ENCODE assay signal across 8 mouse cellular contexts in the genomic region with DNA sequence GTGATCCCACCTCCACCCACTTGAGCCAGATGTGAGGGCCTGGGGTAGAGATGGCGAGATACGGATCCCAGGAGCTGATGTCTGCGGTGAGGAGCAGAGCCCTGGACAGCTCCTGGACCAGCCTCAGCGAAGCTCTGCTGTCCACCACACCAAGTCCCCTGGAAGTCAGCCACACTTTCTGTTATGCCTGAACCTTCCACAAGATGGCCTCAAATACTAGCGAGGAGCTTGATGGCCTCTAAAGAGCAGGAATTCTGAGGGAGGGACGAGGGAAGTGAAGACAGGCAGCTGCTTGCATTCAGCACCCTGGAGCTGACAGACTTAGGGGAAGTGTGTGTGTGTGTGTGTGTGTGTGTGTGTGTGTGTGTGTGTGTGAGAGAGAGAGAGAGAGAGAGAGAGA. TPM values are rescaled to one million over a fixed set of nuclear protein-coding genes. Genes with fewer than 3 reads are reported as not detected.
DNase-seq lines count a peak whose midpoint lies in the region; ATAC-seq and TF ChIP-seq lines count a peak whose summit lies in the region.

No protein-coding gene starts in this region.

- no peak overlapping the region for H3K27ac ChIP-seq in embryonic facial prominence, embryonic 14.5 days (replicated peaks; ENCODE audit: low read depth, low read length)
- no peak overlapping the region for H3K27ac ChIP-seq in heart, adult 2 months
- no peak overlapping the region for H3K27ac ChIP-seq in limb, embryonic 11.5 days (replicated peaks; ENCODE audit: low read depth, low read length)
- no peak overlapping the region for H3K27ac ChIP-seq in midbrain, embryonic 14.5 days (replicated peaks; ENCODE audit: low read depth, low read length)
- H3K27ac ChIP-seq in stomach, embryonic 15.5 days, result no peak overlapping the region

- peak; percentile 85 for ATAC-seq in embryonic facial prominence, embryonic 14.5 days (ENCODE audit: low read depth)
- peak; percentile 77; the same call in 1 of the 2 replicates for ATAC-seq in limb, embryonic 11.5 days (ENCODE audit: insufficient number of reproducible peaks, low FRiP score, low TSS enrichment, low read depth)
- peak; percentile 62 for ATAC-seq in midbrain, embryonic 14.5 days (ENCODE audit: low FRiP score, low TSS enrichment)
- ATAC-seq in stomach, embryonic 15.5 days (ENCODE audit: insufficient read depth, low FRiP score, low read depth), result peak; percentile 73; the same call in 1 of the 2 replicates

- peak; percentile 48 for DNase-seq in 416B (ENCODE audit: low read depth)
- DNase-seq in adrenal gland, postnatal 4 days (ENCODE audit: low spot score in 2 of 2), result peak; percentile 19 to 46
- DNase-seq in embryonic facial prominence, embryonic 14.5 days (ENCODE audit: low spot score), result peak; percentile 95
- DNase-seq in heart, adult 2 months, result peak; percentile 52 to 55
- DNase-seq in kidney, adult 18-20 months, result peak; percentile 65
- DNase-seq in limb, embryonic 11.5 days (ENCODE audit: low spot score), result peak; percentile 80
- DNase-seq in midbrain, embryonic 14.5 days, result peak; percentile 93

- WGBS in embryonic facial prominence, embryonic 14.5 days, result 0% methylated on average over 6 of the region's 6 CpGs
- WGBS in heart, adult 2 months, result 2% methylated on average over 6 of the region's 6 CpGs
- WGBS in limb, embryonic 11.5 days, result 0% methylated on average over 6 of the region's 6 CpGs
- WGBS in midbrain, embryonic 14.5 days, result 0% methylated on average over 6 of the region's 6 CpGs
- 3% methylated on average over 6 of the region's 6 CpGs for WGBS in stomach, embryonic 15.5 days

- no peaks in the 10 kb centered on the region for H3K36me3 ChIP-seq in embryonic facial prominence, embryonic 14.5 days (ENCODE audit: control insufficient read depth, insufficient read depth, low read length)
- no peaks in the 10 kb centered on the region for H3K36me3 ChIP-seq in heart, adult 2 months (ENCODE audit: control insufficient read depth, insufficient read depth, low read length)
- no peaks in the 10 kb centered on the region for H3K36me3 ChIP-seq in limb, embryonic 11.5 days (ENCODE audit: control insufficient read depth, insufficient read depth, low read length)
- H3K36me3 ChIP-seq in midbrain, embryonic 14.5 days (ENCODE audit: control insufficient read depth, insufficient read depth, low read length), result no peaks in the 10 kb centered on the region
- no peaks in the 10 kb centered on the region for H3K36me3 ChIP-seq in stomach, embryonic 15.5 days

- H3K79me2 ChIP-seq in heart, adult 2 months (replicated peaks; ENCODE audit: control insufficient read depth, insufficient read depth, low read length), result no peaks in the 10 kb centered on the region

- H3K27me3 ChIP-seq in embryonic facial prominence, embryonic 14.5 days (replicated peaks; ENCODE audit: control insufficient read depth, insufficient read depth, low read length), result peaks cover 39% of the 10 kb centered on the region
- H3K27me3 ChIP-seq in heart, adult 2 months (ENCODE audit: control insufficient read depth, insufficient read depth, low read length), result peaks cover 6% of the 10 kb centered on the region
- H3K27me3 ChIP-seq in limb, embryonic 11.5 days (ENCODE audit: control insufficient read depth, insufficient read depth, low read length), result peaks cover 27% of the 10 kb centered on the region
- peaks cover 21% of the 10 kb centered on the region for H3K27me3 ChIP-seq in midbrain, embryonic 14.5 days (ENCODE audit: control insufficient read depth, insufficient read depth, low read length)
- peaks cover 26% of the 10 kb centered on the region for H3K27me3 ChIP-seq in stomach, embryonic 15.5 days (replicated peaks)

- H3K4me3 ChIP-seq in embryonic facial prominence, embryonic 14.5 days (ENCODE audit: low read depth, low read length), result peak overlapping the region; percentile 37
- H3K4me3 ChIP-seq in heart, adult 2 months, result no peak overlapping the region
- peak overlapping the region; percentile 27 for H3K4me3 ChIP-seq in limb, embryonic 11.5 days (ENCODE audit: low read depth, low read length)
- peak overlapping the region; percentile 35 for H3K4me3 ChIP-seq in midbrain, embryonic 14.5 days (replicated peaks; ENCODE audit: low read depth, low read length)
- H3K4me3 ChIP-seq in stomach, embryonic 15.5 days (replicated peaks), result peak overlapping the region; percentile 28

- intact Hi-C loops in heart, adult 2 months (cut with DNase I), result loop anchor here (2.0 to 5.0 kb wide), 3 partner anchors 25 to 406 kb away; a partner anchor contains a TSS

- no peak for TF ChIP-seq POLR2A in heart, adult 2 months (IDR thresholded peaks at IDR 0.05; ENCODE audit: insufficient read depth, low read depth, low read length)

- H3K4me2 ChIP-seq in embryonic facial prominence, embryonic 14.5 days (ENCODE audit: low read depth, low read length), result peak overlapping the region; percentile 60
- peak overlapping the region; percentile 50 for H3K4me2 ChIP-seq in limb, embryonic 11.5 days (ENCODE audit: low read depth, severe bottlenecking)
- peak overlapping the region; percentile 59 for H3K4me2 ChIP-seq in midbrain, embryonic 14.5 days (ENCODE audit: low read length)
- H3K4me2 ChIP-seq in stomach, embryonic 15.5 days, result peak overlapping the region; percentile 55

- H3K9ac ChIP-seq in embryonic facial prominence, embryonic 14.5 days (ENCODE audit: low read depth, low read length), result peak overlapping the region; percentile 5; the same call in 1 of the 2 replicates
- H3K9ac ChIP-seq in heart, adult 2 months (ENCODE audit: low read depth, low read length), result no peak overlapping the region
- H3K9ac ChIP-seq in limb, embryonic 11.5 days (ENCODE audit: low read length), result no peak overlapping the region
- peak overlapping the region; percentile 42; the same call in 1 of the 2 replicates for H3K9ac ChIP-seq in midbrain, embryonic 14.5 days (replicated peaks; ENCODE audit: low read length)
- no peak overlapping the region for H3K9ac ChIP-seq in stomach, embryonic 15.5 days

- TF ChIP-seq EP300 in heart, adult 2 months (IDR thresholded peaks at IDR 0.05; ENCODE audit: insufficient read depth, low read depth, low read length), result 0 out of 2 replicates have a peak, but pooled peaks have one; percentile 24

- TF ChIP-seq CTCF in heart, adult 2 months (IDR thresholded peaks at IDR 0.05), result peak; percentile 72

- H3K4me1 ChIP-seq in embryonic facial prominence, embryonic 14.5 days (ENCODE audit: control insufficient read depth, insufficient read depth, low read length), result no peaks in the 10 kb centered on the region; the same call in 1 of the 2 replicates
- no peaks in the 10 kb centered on the region for H3K4me1 ChIP-seq in heart, adult 2 months (ENCODE audit: control insufficient read depth, insufficient read depth, low read length)
- peaks cover 8% of the 10 kb centered on the region; the same call in 1 of the 2 replicates for H3K4me1 ChIP-seq in limb, embryonic 11.5 days (ENCODE audit: control insufficient read depth, insufficient read depth, low read length)
- no peaks in the 10 kb centered on the region; the same call in 1 of the 2 replicates for H3K4me1 ChIP-seq in midbrain, embryonic 14.5 days (ENCODE audit: control insufficient read depth, insufficient read depth, low read length)
- peaks cover 9% of the 10 kb centered on the region; the same call in 1 of the 2 replicates for H3K4me1 ChIP-seq in stomach, embryonic 15.5 days

- H3K9me3 ChIP-seq in embryonic facial prominence, embryonic 14.5 days (ENCODE audit: control insufficient read depth, low read length), result no peaks in the 10 kb centered on the region
- no peaks in the 10 kb centered on the region for H3K9me3 ChIP-seq in limb, embryonic 11.5 days (ENCODE audit: control insufficient read depth, low read length)
- H3K9me3 ChIP-seq in midbrain, embryonic 14.5 days (ENCODE audit: control insufficient read depth, low read length), result no peaks in the 10 kb centered on the region
- no peaks in the 10 kb centered on the region for H3K9me3 ChIP-seq in stomach, embryonic 15.5 days

RNA-seq across cellular contexts. Expression of a gene that starts 0.9 kb away (rescaled TPM):
- total RNA-seq in adrenal gland, postnatal 4 days (2021), result not detected
- 0.67 TPM in 1 of 2 replicates, not detected in the other for polyA plus RNA-seq in embryonic facial prominence, embryonic 14.5 days (2014; fragmentation: Nextera tagmentation; extraction: Ambion mirVana)
- total RNA-seq in heart, adult 2 months (2021), result not detected
- polyA plus RNA-seq in heart, adult 2 months (2012; rRNA removed), result not detected in 2 replicates
- polyA plus RNA-seq in limb, embryonic 11.5 days (2014; fragmentation: Nextera tagmentation; extraction: Ambion mirVana), result not detected in 2 replicates
- polyA plus RNA-seq in midbrain, embryonic 14.5 days (2014; fragmentation: Nextera tagmentation; extraction: Ambion mirVana), result not detected in 2 replicates
- polyA plus RNA-seq in stomach, embryonic 15.5 days (2015; fragmentation: Nextera tagmentation; extraction: Ambion mirVana), result 0.33 and 0.50 TPM in 2 replicates

RNA-seq across cellular contexts. Expression of a gene that starts 1.1 kb away (rescaled TPM):
- total RNA-seq in adrenal gland, postnatal 4 days (2021), result 1 to 10 TPM; 6.0 to 9.7 TPM
- 11.2 and 12.1 TPM in 2 replicates for polyA plus RNA-seq in embryonic facial prominence, embryonic 14.5 days (2014; fragmentation: Nextera tagmentation; extraction: Ambion mirVana)
- 1 to 10 TPM; 8.0 to 9.1 TPM for total RNA-seq in heart, adult 2 months (2021)
- polyA plus RNA-seq in heart, adult 2 months (2012; rRNA removed), result 11.4 and 12.4 TPM in 2 replicates
- polyA plus RNA-seq in limb, embryonic 11.5 days (2014; fragmentation: Nextera tagmentation; extraction: Ambion mirVana), result 0.17 and 0.21 TPM in 2 replicates
- not detected in 2 replicates for polyA plus RNA-seq in midbrain, embryonic 14.5 days (2014; fragmentation: Nextera tagmentation; extraction: Ambion mirVana)
- polyA plus RNA-seq in stomach, embryonic 15.5 days (2015; fragmentation: Nextera tagmentation; extraction: Ambion mirVana), result 0.10 and 0.17 TPM in 2 replicates

RNA-seq across cellular contexts. Expression of a gene that starts 43.5 kb away (rescaled TPM):
- 10 to 100 TPM; 68.3 to 69.2 TPM for total RNA-seq in adrenal gland, postnatal 4 days (2021)
- 93.3 and 112 TPM in 2 replicates for polyA plus RNA-seq in embryonic facial prominence, embryonic 14.5 days (2014; fragmentation: Nextera tagmentation; extraction: Ambion mirVana)
- 10 to 100 TPM; 11.1 to 13.1 TPM for total RNA-seq in heart, adult 2 months (2021)
- 28.6 and 47.8 TPM in 2 replicates for polyA plus RNA-seq in heart, adult 2 months (2012; rRNA removed)
- 60.6 and 99.8 TPM in 2 replicates for polyA plus RNA-seq in limb, embryonic 11.5 days (2014; fragmentation: Nextera tagmentation; extraction: Ambion mirVana)
- 90.4 and 140 TPM in 2 replicates for polyA plus RNA-seq in midbrain, embryonic 14.5 days (2014; fragmentation: Nextera tagmentation; extraction: Ambion mirVana)
- polyA plus RNA-seq in stomach, embryonic 15.5 days (2015; fragmentation: Nextera tagmentation; extraction: Ambion mirVana), result 141 and 161 TPM in 2 replicates

RNA-seq across cellular contexts. Expression of a gene that starts 45.3 kb away (rescaled TPM):
- 1 to 10 TPM in 1 of 2 experiments, under 1 TPM in 1; 0.28 to 2.4 TPM for total RNA-seq in adrenal gland, postnatal 4 days (2021)
- 0.09 TPM in 1 of 2 replicates, not detected in the other for polyA plus RNA-seq in embryonic facial prominence, embryonic 14.5 days (2014; fragmentation: Nextera tagmentation; extraction: Ambion mirVana)
- not detected for total RNA-seq in heart, adult 2 months (2021)
- not detected in 2 replicates for polyA plus RNA-seq in heart, adult 2 months (2012; rRNA removed)
- polyA plus RNA-seq in limb, embryonic 11.5 days (2014; fragmentation: Nextera tagmentation; extraction: Ambion mirVana), result 0.13 and 0.17 TPM in 2 replicates
- polyA plus RNA-seq in midbrain, embryonic 14.5 days (2014; fragmentation: Nextera tagmentation; extraction: Ambion mirVana), result not detected in 2 replicates
- 0.06 and 0.09 TPM in 2 replicates for polyA plus RNA-seq in stomach, embryonic 15.5 days (2015; fragmentation: Nextera tagmentation; extraction: Ambion mirVana)

Comparison
In these comparisons a context has a peak if more than half of its experiments do, and no peak if none do; other contexts are left out.
1. DNase-seq: peak in every context shown above with its lines; median percentile 95 in embryonic facial prominence, embryonic 14.5 days; 93 in midbrain, embryonic 14.5 days; 80 in limb, embryonic 11.5 days; 65 in kidney, adult 18-20 months; 54 in heart, adult 2 months; 48 in 416B; 32 in adrenal gland, postnatal 4 days.
2. H3K9ac ChIP-seq: peak in embryonic facial prominence, embryonic 14.5 days (single experiment) and midbrain, embryonic 14.5 days (single experiment); none in heart, adult 2 months (single experiment), limb, embryonic 11.5 days (single experiment) and stomach, embryonic 15.5 days (single experiment).
3. RNA of a gene that starts 1.1 kb away (polyA plus RNA-seq): 11.4 to 12.4 TPM in heart, adult 2 months and 11.2 to 12.1 TPM in embryonic facial prominence, embryonic 14.5 days; 0.17 to 0.21 TPM in limb, embryonic 11.5 days, 0.10 to 0.17 TPM in stomach, embryonic 15.5 days and not detected in midbrain, embryonic 14.5 days; every median in the first group is over 10 times any median in the second.
4. Peak in every context shown above with its lines, with median percentiles within 50 percentile points of each other: ATAC-seq and H3K4me2 ChIP-seq.